Mouse (Mus musculus): ENCODE measurements around the gene Myo16.

DNA sequence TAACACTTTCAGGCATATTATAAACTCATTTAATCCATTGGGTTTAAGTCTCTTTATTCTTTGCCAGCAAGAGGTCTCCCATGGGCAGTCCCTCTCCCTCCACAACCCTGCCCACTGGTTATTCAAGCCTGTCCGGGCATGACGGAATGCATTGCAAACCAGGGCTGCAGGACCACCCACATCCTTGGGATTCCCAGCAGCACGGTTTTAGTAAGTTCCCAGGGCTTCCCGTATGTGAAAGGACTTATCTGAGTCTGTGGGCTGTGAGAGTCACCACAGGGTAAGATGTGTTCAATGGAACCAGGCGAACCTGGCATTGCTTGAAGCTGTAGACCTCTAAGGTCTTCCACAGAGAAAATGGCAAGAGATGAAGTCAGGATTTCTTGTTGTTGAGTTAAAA lies 471.6 kb downstream of the Myo16 start:
- no peak for TF ChIP-seq CTCF (IDR thresholded peaks at IDR 0.05; ENCODE audit: borderline replicate concordance, insufficient read depth, low read length)
- TF ChIP-seq POLR2A (IDR thresholded peaks at IDR 0.05; ENCODE audit: low read depth, low read length) = no peak
